Mouse (Mus musculus): ENCODE measurements around the gene Sgf29.

Sgf29 gene

GRCm38 (mm10) chr7:126649231-126650051 lies at the start of gene Sgf29:
Sgf29 (plus strand) TSS chr7:126649309.
- DNase-seq (ENCODE audit: low spot score), result peak; percentile 91

DNA sequence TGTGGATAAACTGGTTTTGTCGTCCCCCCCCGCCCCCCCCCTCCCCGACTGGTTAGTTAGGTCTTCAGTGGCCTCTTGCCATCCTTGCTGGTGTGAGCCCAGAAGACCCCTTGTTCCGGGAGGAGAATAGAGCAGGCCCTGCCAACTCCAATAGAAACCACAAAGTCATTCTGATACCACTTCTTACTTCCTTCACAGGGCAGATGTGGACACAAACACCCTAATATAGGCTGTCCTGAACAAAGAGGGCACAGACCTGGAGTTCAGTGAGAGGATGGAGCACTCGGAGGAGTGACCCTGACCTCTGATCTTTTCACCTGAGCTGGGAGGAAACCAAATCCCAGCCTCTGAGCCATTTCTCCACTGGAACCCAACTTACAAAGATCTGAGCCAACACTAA lies 47.2 kb upstream of the Sgf29 start:
- DNase-seq (ENCODE audit: low spot score), result no peak

DNA sequence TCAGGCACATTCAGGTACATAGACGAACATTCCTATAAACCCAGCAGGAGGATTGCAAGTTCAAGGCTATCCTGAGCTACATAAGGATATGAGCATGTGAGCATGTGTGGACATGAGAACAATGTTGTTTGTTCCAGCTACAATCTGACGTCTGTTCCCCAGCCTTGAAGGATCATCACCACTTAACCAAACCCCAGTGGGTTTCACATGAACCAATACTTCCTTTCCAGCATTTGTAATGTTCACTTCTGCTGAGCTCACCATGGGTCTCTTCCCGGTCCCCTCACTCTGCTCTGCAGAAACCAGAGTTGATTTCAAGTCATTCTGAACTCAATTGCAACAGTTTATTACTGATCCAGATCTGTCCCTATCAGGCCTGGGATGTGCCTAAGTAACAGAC lies 46.5 kb upstream of the Sgf29 start:
- no peak for DNase-seq (ENCODE audit: low spot score)

DNA sequence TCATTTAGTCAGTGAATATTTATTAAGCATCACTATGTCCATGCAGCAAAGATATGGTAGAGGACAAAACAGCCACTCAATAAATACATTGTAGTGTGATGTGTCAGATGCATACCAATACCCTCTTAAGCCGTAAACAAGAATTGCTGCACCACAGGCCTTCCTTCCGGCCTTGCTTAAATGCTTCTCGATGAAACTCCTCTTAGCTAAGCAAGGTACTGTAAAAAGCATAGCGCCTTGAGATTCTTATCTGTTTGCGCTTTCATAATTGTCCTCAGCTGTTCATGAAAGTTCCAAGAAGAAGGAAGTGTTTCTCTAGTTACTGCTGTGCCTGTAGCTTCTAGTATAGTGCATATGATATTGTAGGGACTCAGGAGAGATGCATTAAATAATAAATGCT lies 42.5 kb upstream of the Sgf29 start:
- DNase-seq (ENCODE audit: low spot score), result peak; percentile 15

- DNase-seq (ENCODE audit: low spot score), result no peak
These were observed 42.0 kb upstream of the Sgf29 start for GRCm38 (mm10) chr7:126607064-126607463.

DNA sequence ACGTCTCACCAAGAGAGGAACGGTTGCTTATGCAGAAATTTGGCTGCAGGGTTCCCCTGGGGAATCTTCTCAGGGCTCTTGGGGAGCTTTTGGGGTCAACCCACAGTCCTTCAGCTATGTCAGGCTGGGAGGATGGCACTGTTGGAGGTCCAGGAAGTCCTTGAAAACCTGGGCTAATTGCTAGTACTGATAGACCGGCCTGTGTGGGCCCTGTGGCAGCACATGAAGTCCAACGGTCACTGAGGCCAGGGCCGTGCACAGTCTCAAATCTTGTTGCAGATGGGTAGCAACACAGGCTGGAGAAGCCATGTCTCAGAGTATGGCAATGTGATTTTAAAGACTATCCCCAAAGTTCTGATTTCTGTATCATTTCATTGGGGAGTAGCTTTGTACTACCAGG lies 41.3 kb upstream of the Sgf29 start:
- no peak for DNase-seq (ENCODE audit: low spot score)

DNA sequence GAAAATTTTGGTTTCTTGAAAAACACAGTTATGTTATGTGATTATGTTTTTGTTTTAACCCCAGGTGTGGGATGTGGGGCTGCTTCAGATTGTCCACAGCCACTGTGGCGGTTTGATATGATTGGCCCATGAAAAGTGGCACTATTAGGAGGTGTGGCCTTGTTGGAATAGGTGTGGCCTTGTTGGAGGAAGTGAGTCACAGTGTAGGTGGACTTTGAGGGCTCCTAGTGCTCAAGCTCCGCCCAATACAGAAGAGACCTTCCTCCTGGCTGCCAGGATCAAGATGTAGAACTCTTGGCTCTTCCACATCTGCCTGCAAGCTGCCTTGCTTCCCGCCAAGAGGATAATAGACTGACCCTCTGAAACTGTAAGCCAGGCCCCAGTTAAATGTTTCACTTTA lies 36.4 kb upstream of the Sgf29 start:
- DNase-seq (ENCODE audit: low spot score), result no peak

- DNase-seq (ENCODE audit: low spot score), result no peak
These were observed 32.4 kb upstream of the Sgf29 start for GRCm38 (mm10) chr7:126616707-126617106.

- DNase-seq (ENCODE audit: low spot score), result no peak
These were observed 29.4 kb upstream of the Sgf29 start for GRCm38 (mm10) chr7:126619559-126620275.

GRCm38 (mm10) chr7:126621452-126622359 lies 27.4 kb upstream of the Sgf29 start:
- DNase-seq (ENCODE audit: low spot score), result no peak

GRCm38 (mm10) chr7:126623381-126623780 lies 25.7 kb upstream of the Sgf29 start:
- DNase-seq (ENCODE audit: low spot score), result no peak

- DNase-seq (ENCODE audit: low spot score), result no peak
These were observed 24.3 kb upstream of the Sgf29 start for GRCm38 (mm10) chr7:126624774-126625173.

DNA sequence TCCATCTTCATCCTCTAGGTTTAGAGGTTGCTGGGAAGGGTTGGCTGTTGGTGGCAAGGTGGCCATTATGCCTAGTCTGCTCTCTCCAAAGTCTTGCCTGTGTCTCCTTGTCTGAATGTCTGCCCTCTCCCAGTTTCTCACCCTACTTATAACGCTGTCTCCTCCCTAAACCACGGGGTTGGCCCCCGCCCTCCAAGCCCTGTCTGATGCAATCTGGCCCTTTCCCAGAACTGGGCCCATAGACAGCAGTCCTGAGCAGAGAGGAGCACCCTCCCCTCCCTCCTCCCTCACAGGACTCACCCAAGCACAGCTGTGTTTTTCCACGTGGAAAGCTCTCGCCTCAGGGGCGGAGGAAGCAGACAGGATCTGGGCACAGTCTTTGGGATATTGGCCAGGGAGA lies 23.7 kb upstream of the Sgf29 start:
- DNase-seq (ENCODE audit: low spot score), result no peak

GRCm38 (mm10) chr7:126625807-126626600 lies 23.1 kb upstream of the Sgf29 start:
- no peak for DNase-seq (ENCODE audit: low spot score)

GRCm38 (mm10) chr7:126628111-126628510 lies 21.0 kb upstream of the Sgf29 start:
- DNase-seq (ENCODE audit: low spot score), result no peak

DNA sequence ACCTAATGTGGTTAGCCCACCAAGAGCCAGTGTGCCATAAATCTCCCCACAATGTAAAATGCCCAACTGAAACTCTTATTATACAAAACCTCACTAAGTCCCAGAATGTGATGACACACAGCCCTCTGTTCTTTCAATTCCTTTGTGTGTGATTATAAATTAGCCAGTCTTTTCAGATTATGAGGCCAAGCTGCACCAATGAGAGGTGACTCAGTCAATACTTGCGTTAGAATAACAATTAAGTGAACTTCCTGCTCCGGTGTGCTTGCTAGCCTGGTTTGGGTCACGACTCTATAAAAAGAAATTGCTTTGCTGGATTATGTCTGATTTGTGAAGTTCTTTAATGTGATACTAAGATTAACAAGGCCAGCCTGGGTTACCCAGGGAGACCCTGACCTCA lies 19.2 kb upstream of the Sgf29 start:
- DNase-seq (ENCODE audit: low spot score), result no peak

GRCm38 (mm10) chr7:126630824-126631518 lies 18.1 kb upstream of the Sgf29 start, which contains the start of gene Nupr1:
Nupr1 (minus strand) TSS chr7:126630861.
- no peak for DNase-seq (ENCODE audit: low spot score)

- no peak for DNase-seq (ENCODE audit: low spot score)
These were observed 16.6 kb upstream of the Sgf29 start for GRCm38 (mm10) chr7:126632478-126632877.

- DNase-seq (ENCODE audit: low spot score), result no peak
These were observed 13.7 kb upstream of the Sgf29 start for GRCm38 (mm10) chr7:126635375-126635774.

DNA sequence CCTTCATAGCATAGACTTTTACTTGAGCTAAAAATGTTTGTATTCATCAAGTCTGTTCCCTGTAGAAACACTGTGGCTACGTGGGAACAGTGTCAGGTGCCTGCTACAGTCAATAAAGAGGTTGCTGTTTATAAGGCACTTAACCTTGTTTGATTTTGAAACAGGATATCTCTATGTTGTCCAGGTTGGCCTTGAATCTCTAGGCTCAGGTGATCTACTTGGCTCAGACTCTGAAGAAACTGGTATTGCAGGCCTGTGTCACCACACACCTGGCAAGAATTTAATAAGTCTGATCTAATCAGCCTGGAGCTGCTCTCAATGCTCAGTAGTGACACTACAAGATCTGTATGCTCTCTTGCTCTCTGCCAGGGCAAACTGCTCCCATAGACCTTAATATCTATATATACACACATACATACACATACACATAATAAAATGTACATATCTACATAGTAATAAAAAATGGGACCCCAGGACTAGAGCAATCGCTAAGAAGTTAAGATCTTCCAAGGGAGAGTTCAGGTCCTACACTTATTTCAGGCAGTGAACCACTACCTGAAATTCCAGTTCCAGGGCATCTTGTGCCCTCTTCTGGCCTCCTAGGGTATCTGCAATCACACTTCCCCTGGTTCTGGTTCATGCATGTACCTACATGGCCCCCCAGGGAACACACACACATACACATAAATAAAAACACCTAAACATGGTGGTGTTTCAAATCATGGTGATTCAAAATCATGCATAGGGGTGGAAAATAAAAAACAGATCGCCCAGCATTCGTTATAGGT lies 12.2 kb upstream of the Sgf29 start:
- peak; percentile 46 for DNase-seq (ENCODE audit: low spot score)

All from T-cell, adult 2 months (primary cell).